Mouse (Mus musculus) gastrocnemius, postnatal 36 days (tissue): ENCODE results near the gene Wasf1. TPM values are rescaled to one million over a fixed set of nuclear protein-coding genes. Genes with fewer than 3 reads are reported as not detected.

ENCODE experiments used
- DNase-seq, 2 experiments: peaks; one replicate each; pipeline ENCODE4 v3.0.0; 2022
- intact Hi-C: fragments of 180-260 bp; cut with DNase I; formaldehyde crosslinking; loops from one replicate; pipeline ENCODE4 v1.15.1; 2025
- long read RNA-seq, 2 experiments: library from polyadenylated mRNA; stranded (forward); transcript quantifications; one replicate each; pipeline ENCODE4 v2.0.0; 2021
- total RNA-seq, 2 experiments: library from RNA; stranded (reverse); gene quantifications; 2 replicates each; pipeline ENCODE4 v1.2.3; 2021

Gene Wasf1
- total RNA-seq = under 1 TPM; 0.42 to 0.43 TPM
- long read RNA-seq, experiment 1 = 0 reads
- long read RNA-seq, experiment 2, partial matches to known transcripts = 0 of 1 reads
- long read RNA-seq, experiment 2, other reads (novel, unspliced or antisense) = 1 of 1 reads

DNA sequence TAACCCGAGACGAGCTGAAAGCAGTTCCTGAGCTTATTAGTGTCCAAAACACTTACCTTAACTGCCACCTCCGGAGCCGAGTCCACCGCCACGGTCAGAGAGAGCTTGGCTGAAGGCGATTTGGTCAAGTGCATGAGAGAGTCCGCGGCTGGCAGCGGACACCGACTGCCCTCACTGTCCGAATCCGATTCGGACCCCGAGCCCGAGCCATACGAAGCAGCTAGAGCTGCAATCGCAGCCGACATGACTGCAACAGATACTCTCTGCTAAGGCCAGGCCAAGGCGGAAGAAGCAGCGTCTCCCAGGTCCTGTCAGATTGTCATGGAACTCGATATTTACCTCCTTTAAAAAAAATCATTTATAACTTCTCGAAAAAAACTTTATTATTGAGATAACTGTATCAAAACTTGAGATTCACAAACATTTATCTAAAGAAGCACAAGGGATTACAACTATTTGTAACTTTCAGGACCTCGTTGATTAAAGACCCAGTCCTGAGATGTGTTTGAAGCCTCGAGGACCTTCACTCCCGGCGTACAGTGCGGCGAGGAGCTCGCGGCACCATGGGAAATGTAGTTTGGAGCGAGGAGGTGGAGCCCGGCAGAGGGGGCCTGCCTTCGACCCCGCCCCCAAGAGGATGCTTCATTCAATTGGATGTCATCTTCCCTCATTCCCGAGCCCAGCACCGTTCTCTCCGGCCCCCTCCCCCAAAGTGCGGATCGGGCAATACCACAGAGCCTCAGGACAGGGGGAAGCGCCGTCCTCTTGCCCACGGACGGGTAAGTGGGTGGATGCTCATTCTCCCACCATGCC, at the start of gene Wasf1, which contains the start of gene Cdc40:
Gene Wasf1, plus strand, starts transcription at position 645 of the 813 bp plus-strand sequence.
Gene Cdc40, minus strand, starts transcription at position 481 of the 813 bp plus-strand sequence.
- intact Hi-C loops = loop anchor here (5.0 to 10.0 kb wide), 2 partner anchors 198 to 231 kb away; partner anchors contain the start of gene Mettl24

DNA sequence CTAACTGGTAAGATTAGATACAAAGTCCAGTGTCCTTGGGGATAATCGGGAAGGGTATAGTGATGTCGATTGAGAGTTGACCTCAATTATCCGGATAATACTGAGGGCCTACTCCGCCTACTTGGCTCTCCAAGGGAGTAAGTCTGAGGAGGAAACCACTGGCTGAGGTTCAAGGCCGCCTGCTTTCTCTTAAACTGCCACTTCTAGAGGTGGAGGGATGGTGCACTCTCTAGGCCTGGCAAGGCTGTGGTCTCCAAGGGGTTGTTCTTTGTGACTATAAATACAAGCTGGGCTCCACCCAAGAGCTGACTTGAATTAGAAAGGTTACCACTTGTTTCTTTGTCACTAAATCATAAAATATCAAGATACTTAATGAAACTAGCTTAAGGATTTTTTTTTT, 43.2 kb upstream of the Wasf1 start:
- intact Hi-C loops = no loop called here
- no peak for DNase-seq

More for the DNA sequence above, at the start of gene Wasf1, which contains the start of gene Cdc40:
- DNase-seq = peak; percentile 85 to 92

DNA sequence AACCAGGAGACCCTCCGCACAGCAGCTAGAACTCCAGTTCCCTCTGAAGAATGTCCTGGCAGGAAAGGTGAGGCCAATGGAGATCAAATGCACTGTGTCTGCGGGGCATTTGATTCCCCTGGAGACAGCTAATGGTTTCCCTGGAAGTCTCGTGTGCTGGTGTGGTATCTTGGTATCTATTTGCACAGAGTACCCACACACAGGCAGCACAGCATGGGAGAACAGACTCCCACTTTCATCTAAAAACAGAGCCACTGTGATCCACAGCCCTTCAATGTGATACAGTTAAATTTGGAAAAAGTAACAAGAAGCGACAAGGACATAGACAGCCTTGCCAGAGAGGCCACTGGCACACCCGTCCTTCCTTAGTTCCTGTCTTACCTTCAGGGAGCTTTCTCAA, 39.4 kb upstream of the Wasf1 start:
- intact Hi-C loops = no loop called here

DNA sequence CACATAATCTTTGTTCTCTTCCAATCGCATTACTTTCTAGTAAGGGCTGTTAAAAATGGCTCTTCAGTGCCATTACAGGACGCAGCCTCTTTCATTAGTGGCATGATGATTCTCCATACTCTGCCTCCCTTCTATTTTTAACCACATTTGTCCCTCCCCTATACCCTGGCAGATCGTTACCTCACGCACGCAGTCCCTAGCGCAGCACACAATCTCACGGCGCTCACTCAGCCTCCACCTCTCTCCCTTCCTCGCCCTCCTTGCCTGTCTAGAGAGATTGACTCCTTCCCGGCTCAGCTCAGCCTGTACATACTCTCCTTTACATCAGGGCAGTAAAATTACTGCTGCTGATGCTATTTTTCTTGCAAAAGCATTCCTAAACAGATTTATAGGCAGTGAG, 38.7 kb upstream of the Wasf1 start:
- intact Hi-C loops = no loop called here
- DNase-seq = no peak

More for the DNA sequence above, 39.4 kb upstream of the Wasf1 start:
- DNase-seq = no peak

DNA sequence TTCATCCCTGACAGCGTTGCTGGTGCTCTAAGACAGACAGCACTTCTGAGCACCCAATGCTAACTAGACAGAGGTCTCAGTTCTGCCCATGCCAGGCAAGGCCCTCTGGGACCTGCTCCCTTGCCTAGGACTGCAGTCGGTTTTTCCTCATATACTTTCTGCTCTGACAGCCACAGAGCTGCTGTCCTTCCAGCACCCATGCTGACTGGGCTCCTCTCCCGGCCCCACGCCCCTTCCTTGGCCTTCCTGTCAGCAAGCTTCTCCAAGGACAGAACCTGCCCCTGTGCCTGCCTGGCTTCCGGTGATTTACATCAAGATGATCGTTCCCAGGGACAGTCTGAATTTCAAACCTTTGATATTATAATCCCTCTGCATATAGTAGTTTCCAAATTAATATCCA, 37.6 kb upstream of the Wasf1 start:
- intact Hi-C loops = no loop called here
- no peak for DNase-seq

DNA sequence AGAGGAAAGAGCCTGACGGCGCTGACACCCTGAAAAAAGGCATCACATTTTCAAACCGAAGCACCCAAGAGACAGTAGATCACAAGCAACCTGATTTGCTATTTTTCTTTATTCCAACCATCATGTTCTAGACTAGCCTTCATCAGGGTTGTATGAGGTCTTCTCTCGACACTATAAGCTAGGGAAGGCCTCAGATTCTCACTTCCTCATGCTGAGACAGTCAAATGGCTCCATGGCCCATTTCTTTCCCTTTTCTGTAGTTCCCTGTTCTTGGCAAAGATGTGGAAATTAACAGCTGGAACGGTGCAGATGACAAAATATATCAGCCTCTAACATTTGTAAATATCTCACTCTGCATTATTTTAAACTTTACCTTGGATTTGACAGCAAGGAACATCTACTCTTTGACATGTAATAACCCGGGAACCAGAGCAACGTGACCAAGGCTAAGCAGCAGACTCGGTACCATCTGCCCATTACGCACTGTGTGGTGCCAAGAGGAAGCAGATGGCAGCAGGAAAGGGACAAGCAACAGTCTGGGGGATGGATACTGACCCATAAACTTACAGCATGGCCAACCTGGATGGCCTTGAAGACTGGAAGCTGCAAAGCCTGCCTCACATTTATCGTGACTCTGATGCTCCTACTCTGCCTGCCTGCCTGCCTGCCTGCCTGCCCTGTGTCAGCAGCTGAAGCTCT, 36.0 kb upstream of the Wasf1 start:
- intact Hi-C loops = no loop called here
- no peak for DNase-seq

DNA sequence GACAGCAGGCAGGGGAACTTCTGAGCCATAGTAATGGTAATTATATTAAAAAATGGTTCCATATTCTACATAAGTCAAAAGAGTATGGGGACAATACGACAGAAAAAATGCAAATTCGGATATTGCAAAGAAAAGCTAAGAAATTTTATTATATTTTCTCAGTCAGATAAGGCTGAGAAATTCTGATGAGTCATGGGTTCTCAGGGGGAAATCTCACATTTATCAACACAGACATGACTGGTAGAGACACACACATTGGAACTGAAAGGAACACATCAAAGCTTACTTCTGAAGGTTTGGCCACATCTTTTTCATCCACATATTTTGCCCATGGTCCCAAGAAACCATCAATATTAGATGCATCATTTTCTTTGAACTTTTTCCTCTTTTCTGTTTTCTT, 32.6 kb upstream of the Wasf1 start:
- no peak for DNase-seq

DNA sequence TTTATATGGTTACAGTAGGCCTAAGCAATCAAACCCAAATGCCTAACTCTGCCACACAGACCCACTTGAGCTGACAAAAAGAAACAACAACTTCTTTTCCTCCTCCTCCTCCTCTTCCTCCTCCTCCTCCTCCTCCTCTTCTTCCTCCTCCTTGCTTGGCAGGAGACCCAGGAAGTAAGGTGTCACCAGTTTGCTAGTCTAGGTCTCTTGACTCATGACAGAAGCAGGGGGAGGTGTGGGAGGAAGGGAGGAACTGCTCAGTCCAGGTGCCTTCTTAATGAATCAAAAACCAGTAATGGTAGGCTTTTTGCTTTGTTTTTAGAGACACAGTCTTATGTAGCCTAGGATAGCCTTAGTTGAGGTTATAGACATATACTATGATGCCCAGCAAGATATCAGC, 32.1 kb upstream of the Wasf1 start:
- intact Hi-C loops = no loop called here
- DNase-seq = no peak

More for the DNA sequence above, 32.6 kb upstream of the Wasf1 start:
- intact Hi-C loops = no loop called here

DNA sequence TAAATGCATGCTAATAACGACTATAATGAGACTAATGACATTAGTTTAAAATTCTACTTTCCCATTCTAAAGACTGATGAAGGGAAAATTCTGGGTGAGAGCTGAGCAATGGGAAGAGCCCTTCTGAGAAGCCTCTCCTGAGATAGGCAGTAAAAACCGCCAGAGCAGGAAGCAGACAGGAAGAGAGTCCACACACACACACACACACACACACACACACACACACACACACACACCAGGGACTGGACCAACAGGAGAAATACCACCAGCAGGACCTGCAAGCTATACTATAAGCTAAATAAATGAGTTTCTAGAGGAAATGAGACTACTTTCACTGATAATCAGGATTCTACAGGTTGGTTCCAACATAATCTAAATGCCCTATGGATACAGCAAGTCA, 27.7 kb upstream of the Wasf1 start:
- intact Hi-C loops = no loop called here
- DNase-seq = no peak

DNA sequence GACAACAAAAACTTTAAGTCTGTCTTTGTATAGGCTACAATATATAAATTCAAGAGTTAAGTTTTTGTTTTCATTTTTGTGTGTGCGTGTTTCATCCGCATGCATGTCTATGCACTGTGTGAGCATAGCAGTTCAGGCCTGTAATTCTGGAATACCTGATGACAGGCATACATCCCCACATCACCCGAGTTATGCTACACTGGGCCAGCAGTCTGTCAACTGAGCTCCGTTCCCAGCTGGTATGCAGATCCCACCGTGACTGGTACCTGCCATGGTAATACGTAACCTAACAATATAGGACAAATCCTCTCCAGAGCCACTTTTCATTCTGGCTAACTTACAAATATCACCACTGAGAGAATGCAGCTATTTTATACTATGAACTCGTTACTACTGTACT, 26.6 kb upstream of the Wasf1 start:
- intact Hi-C loops = no loop called here

DNA sequence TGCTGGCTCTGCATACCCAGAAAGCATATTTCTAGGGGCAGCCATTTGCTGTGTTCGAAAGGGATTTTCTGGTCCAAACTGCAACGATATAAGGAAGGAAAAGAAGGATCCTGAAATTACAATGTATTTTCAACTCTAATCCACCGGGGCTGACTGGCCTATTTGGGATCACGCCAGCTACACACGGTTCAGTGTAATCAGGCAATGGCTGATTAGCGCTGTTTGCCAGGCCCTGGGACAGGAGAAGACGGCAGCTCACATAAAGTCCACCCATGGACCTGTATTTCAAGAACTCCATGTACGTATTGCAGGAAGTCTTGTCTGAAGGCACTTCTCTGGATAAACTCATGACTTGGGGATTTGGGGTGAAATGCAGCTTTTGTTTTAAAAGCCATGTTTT, 25.7 kb upstream of the Wasf1 start:
- intact Hi-C loops = no loop called here

More for the DNA sequence above, 26.6 kb upstream of the Wasf1 start:
- DNase-seq = no peak

DNA sequence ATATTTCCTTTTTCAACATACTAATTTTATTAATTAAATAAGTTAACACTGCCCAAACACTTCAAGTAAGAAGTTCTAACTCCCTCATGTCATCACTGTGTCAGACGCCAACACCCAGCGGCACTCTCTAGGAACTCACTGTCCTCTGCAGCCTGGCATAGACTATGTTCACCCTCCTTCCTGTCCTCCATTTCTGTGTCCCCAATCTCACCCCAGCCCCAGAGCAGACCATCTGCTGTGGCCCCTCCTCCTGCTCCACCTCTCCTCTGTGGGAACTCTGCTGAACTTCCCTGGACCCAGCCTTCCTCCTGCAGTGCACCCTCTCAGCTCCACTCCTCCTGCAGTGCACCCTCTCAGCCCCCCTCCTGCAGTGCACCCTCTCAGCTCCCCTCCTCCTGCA, 15.2 kb upstream of the Wasf1 start:
- intact Hi-C loops = no loop called here
- DNase-seq = no peak

More for the DNA sequence above, 25.7 kb upstream of the Wasf1 start:
- no peak for DNase-seq

DNA sequence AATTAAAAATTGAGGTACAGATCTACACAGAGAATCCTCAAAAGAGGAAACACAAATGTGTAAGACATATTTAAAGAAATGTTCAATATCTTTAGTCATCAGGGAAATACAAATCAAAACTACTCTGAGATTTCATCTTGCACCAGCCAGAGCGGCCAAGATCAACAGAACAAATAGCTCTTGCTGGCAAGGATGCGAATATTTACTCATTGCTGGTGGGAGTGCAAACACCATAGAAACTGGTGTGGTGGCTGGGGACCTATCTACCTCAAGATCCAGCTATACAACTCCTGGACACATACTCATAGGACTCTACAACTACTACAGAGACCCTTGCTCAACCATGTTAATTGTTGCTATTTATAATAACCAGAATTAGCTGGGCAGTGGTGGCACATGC, 12.0 kb upstream of the Wasf1 start:
- intact Hi-C loops = no loop called here
- no peak for DNase-seq

DNA sequence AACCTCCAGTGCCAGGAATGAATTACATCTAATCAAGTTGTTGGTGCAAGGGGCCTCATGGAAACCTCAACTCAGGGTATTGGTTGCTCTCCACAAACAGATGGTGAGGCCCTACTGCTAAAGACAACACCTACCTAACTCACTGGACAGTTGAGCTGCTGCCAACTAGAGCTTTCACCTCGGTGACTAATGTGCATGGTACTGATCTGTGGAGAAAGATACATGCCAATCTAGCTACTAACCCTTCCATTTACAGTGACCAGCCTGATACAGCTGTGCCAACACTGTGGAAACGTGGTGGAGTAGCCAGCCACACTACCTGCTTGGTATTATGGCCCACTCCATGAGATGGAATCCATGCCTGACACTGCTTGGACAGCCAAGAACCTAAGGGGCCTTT, 11.2 kb upstream of the Wasf1 start:
- no peak for DNase-seq
- intact Hi-C loops = no loop called here

DNA sequence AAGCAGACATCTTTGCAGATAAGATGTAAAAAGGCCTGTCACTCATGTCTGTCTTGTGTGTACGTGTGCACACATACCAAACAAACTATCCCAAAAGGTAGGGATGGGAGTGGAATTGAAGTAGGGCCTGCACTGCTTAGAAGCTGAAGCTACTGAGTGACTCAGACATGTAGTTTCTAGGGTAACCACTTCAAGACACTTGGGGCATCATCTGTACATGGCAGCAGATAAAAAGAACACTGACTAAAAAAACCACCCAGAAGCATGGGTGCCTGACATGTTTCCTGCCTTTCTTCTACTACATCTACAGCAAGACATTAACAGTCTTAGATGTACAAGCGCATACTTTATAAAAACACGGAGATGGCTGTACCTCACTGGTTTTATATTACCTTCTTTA, 5.0 kb upstream of the Wasf1 start:
- intact Hi-C loops = no loop called here

DNA sequence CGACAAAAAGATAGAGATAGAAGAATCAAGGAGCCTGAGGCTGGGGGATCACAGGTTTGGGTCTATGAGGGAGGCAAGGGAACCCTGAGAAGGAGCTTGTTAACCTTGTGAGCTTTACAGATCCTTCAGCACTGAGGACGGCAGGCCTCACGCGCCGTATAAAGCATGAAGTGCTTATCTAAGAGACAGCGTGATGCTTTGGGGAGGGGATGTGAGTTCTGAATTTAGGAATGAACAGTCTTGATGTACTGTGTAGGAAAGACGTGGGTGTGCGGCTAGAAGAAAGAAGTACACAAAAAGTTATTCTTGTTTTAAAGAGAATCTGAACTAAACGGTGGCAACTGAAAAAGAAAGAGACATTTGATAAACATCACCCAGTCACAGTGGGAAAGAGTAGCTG, 3.3 kb upstream of the Wasf1 start:
- intact Hi-C loops = loop anchor here (5.0 to 10.0 kb wide), 2 partner anchors 195 to 228 kb away; partner anchors contain the start of gene Mettl24
- no peak for DNase-seq

More for the DNA sequence above, 5.0 kb upstream of the Wasf1 start:
- no peak for DNase-seq

DNA sequence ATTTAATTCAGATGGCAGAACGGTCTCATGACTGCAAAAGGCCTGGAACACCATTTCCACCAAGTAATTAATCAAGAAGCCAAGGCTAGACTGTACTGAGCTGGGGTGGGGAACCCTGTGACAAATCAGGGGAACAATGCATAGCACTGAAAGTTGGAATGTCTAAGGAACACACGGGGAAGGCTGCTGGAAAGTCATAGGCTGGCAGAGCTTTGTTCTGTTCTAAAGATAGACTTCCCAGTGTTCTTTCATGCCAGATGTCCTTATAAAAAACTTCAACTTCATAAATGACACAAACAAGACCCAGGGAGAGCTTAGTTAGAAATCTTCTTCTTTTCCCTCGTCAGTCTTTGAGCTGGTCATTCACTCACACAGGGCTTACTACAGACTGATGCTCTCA, 2.0 kb upstream of the Wasf1 start:
- intact Hi-C loops = loop anchor here (5.0 to 10.0 kb wide), 2 partner anchors 196 to 229 kb away; partner anchors contain the start of gene Mettl24
- DNase-seq = no peak

DNA sequence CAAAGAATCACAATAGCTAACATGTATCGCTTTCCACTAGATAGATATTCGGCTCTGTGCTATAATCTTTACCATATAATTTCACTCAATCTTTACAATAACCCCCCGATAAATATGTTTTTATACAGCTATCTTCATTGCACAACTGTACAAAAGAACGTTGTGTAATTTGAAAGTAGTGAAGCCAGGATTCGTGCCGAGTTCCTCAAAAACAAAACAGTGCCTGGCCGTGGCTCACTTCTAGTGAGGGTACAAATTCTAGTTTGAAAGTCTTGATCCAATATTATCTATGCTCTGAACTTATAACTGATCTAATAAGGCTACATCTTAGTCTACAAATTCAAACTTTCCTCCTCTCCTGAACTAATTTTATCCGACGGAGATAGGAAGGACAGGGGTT, 942 bp upstream of the Wasf1 start:
- no peak for DNase-seq
- intact Hi-C loops = loop anchor here (5.0 to 10.0 kb wide), 2 partner anchors 198 to 230 kb away; partner anchors contain the start of gene Mettl24

DNA sequence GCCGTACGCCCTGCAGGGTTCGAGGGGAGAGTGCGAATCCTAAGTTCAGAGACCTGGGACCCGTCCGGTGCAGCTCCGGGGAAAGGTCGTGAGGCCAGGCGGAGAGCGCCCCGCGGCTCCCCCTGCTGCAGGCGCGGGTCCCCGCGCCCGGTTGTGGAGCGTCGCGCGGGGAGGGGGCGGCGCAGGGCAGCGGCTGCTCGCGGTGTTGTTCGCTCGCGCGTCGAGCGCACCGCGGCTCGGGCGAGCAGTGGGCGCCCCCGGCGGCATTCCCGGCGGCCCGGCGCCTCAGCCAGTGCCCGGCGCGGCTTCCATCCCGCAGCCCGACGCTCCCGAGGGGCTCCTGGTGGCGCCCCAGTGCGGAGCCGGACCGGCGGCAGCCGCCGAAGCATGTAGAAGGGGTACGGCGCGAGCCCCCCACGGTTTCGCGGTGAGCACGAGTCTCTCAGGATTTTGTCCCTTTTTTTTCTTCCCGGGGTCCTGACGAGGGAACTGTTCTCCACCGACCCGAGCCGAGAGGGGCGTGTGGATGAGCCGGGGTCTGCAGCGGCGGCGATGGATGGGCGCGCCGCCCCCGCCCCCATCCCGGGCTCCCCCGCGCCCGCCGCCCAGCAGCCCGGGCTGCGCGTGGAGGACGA, 486 bp downstream of the Wasf1 start:
- intact Hi-C loops = loop anchor here (5.0 to 10.0 kb wide), 2 partner anchors 199 to 231 kb away; partner anchors contain the start of gene Mettl24
- DNase-seq = peak in 1 of 2 experiments; percentile 17

DNA sequence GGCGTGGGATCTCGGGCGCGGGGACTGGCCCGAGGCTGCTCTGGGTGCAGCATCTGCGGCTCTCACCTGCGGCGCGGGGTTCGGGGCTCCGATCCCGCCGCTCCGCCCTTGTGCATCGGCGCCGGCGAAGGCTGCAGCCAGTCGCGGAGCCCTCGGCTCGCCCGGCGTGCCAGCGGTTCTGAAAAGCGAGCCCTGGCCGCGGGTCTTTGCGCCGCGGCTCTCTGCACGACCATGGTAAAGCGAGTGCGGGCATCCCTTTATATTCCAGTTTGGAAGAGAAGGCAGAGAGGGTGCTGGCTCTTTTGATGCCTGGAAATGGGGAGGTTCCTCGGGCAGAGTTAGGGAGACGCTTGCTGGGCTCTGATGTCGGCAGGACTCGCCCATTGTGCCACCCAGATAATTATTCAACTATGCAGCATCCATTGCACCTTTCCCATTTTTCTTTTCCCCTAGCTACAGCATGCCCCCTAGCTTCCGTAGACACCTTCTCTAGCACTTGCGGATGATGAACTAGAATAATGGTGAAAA, 1.1 kb downstream of the Wasf1 start:
- DNase-seq = peak in 1 of 2 experiments; percentile 24
- intact Hi-C loops = loop anchor here (5.0 to 10.0 kb wide), 2 partner anchors 200 to 232 kb away; partner anchors contain the start of gene Mettl24
